Mouse (Mus musculus): ENCODE data around the gene Krtap3-1.

GRCm38 (mm10) chr11:99614796-99615363 is 48.5 kb upstream of the Krtap3-1 start, which contains the start of gene Krtap2-4:
- TF ChIP-seq CTCF (IDR thresholded peaks at IDR 0.05; ENCODE audit: borderline replicate concordance, insufficient read depth, low read depth, low read length): no peak
- TF ChIP-seq POLR2A (IDR thresholded peaks at IDR 0.05; ENCODE audit: borderline replicate concordance, insufficient read depth, low read length): no peak

Measured in cerebellum, adult 2 months (tissue).